Mouse (Mus musculus) ES-E14 (cell line): ENCODE data around the gene Actr2. TPM values are rescaled to one million over a fixed set of nuclear protein-coding genes. Genes with fewer than 3 reads are reported as not detected.
A peak's percentile ranks its signal among the peaks of the same experiment; 100 is the strongest.
"Not testable (repeated sequence)": the region's sequence is repeated elsewhere in the genome, so short reads cannot be mapped to it uniquely, and the experiment has no call there.

Source experiments
- DNase-seq: peaks from one replicate; pipeline ENCODE4 v3.0.0-alpha.2; 2013; ENCODE audit warnings: low read depth, low spot score
- H3K27ac ChIP-seq: 2 replicates; pipeline ENCODE4 v1.5.1; 2012; ENCODE audit warnings: low read depth, mild to moderate bottlenecking, low read length, moderate library complexity, mixed read lengths; ENCODE audit not compliant: poor library complexity, insufficient read depth, severe bottlenecking
- H3K36me3 ChIP-seq: 2 replicates; pipeline ENCODE4 v1.6.1; 2012; ENCODE audit warnings: mild to moderate bottlenecking, low read length, moderate library complexity, mixed read lengths; ENCODE audit not compliant: control insufficient read depth, poor library complexity, insufficient read depth, severe bottlenecking
- H3K4me1 ChIP-seq, 2 experiments: fragments of 150-350 bp in 1 of 2; sonication (generic) in 1 of 2; 2 replicates each; pipeline ENCODE4 v1.6.1; 2012; ENCODE audit warnings: low read length in 2 of 2, mild to moderate bottlenecking in 1 of 2, mixed read lengths in 1 of 2; ENCODE audit not compliant: control insufficient read depth in 2 of 2, insufficient read depth in 2 of 2, poor library complexity in 1 of 2
- H3K4me3 ChIP-seq, 2 experiments: fragments of 150-350 bp in 1 of 2; sonication (generic) in 1 of 2; 2 replicates each; pipeline ENCODE4 v1.5.1; 2012; ENCODE audit warnings: low read length in 2 of 2, low read depth in 1 of 2, mild to moderate bottlenecking in 1 of 2, mixed read lengths in 1 of 2; ENCODE audit not compliant: insufficient read depth in 1 of 2, poor library complexity in 1 of 2, severe bottlenecking in 1 of 2
- H3K9ac ChIP-seq: 2 replicates; pipeline ENCODE4 v1.6.1; 2012; ENCODE audit warnings: low read depth, mild to moderate bottlenecking, low read length, mixed read lengths; ENCODE audit not compliant: poor library complexity, insufficient read depth, severe bottlenecking
- H3K9me3 ChIP-seq: fragments of 150-350 bp; sonication (generic); 2 replicates; pipeline ENCODE4 v1.6.1; 2012; ENCODE audit warnings: low read depth, mild to moderate bottlenecking, low read length; ENCODE audit not compliant: control insufficient read depth, insufficient read depth
- CHD2 ChIP-seq: IDR thresholded peaks from 2 replicates; pipeline ENCODE4 v1.6.1; 2014; ENCODE audit warnings: mild to moderate bottlenecking, low read depth, low read length, inconsistent platforms
- HCFC1 ChIP-seq: IDR thresholded peaks from 2 replicates; pipeline ENCODE4 v1.6.1; 2012; ENCODE audit warnings: low read length, inconsistent platforms, borderline replicate concordance; ENCODE audit not compliant: insufficient read depth
- MAFK ChIP-seq: IDR thresholded peaks from 2 replicates; pipeline ENCODE4 v1.6.1; 2014; ENCODE audit warnings: mild to moderate bottlenecking, low read depth, low read length, inconsistent platforms; ENCODE audit not compliant: insufficient read depth
- ZC3H11A ChIP-seq: IDR thresholded peaks from 2 replicates; pipeline ENCODE4 v1.6.1; 2012; ENCODE audit warnings: low read depth, mild to moderate bottlenecking, inconsistent platforms, low read length, borderline replicate concordance
- ZNF384 ChIP-seq: IDR thresholded peaks from 2 replicates; pipeline ENCODE4 v1.6.1; 2012; ENCODE audit warnings: low read depth, low read length, inconsistent platforms
- in situ Hi-C, 2 experiments: fragments of 600-800 bp; cut with MboI; formaldehyde crosslinking; loops; one replicate each; pipeline ENCODE4 v1.15.1; 2025; ENCODE audit warnings: low sequenced_read_pairs in 2 of 2, inconsistent platforms in 1 of 2; ENCODE audit not compliant: unreplicated experiment in 2 of 2
- total RNA-seq: library from RNA; depleted of rRNA; stranded (reverse); fragments of 300-350 nt; gene quantifications from 2 replicates; pipeline ENCODE4 v1.2.3, GENCODE M21; 2012

Actr2 gene
- total RNA-seq, 1 experiment = 107 TPM

DNA sequence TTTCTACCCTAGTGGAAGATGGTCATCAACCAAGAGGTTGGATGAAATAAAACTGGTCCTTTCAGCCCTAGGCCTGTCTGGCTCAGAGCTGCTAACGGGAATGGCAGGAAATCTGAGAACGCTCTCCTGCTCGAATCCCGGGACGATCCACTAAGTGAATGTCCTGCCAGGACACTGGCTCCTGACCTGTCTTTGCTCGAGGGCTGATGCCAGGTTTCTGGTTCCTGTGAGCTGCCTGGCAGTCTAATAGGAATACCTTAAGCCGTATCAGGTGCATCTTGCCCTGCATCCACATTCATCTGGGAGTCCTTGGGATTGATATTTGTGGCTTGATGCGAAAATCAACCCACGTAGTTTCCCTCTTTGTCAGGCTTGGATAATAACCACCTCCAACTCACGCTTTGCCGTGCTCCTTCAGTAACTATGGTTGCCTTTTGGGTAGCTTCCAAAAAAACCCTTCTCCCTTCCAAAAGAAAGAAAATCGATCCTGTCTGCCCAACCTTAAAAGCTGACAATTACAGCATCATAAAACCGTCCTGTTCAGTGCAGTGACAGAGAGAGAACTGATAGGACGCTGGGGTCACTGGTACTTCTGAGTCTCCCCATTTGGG lies 78.3 kb downstream of the Actr2 start:
- Histone ChIP-seq H3K9ac (no peak overlapping the region), H3K4me1 (peaks cover 0 to 21% of the 10 kb centered on the region in 2 experiments; a peak in 2 of 4 replicates), H3K36me3 (no peaks in the 10 kb centered on the region), H3K27ac (no peak overlapping the region), H3K4me3 (no peak overlapping the region), H3K9me3 (no peaks in the 10 kb centered on the region)
- no peak for DNase-seq
- in situ Hi-C loops = loop anchor here (5.0 to 25.0 kb wide), 4 partner anchors 120 to 447 kb away; no protein-coding TSS in a partner anchor
- no peak for TF ChIP-seq ZC3H11A
- no peak for TF ChIP-seq MAFK
- TF ChIP-seq ZNF384 = no peak
- TF ChIP-seq HCFC1 = no peak
- TF ChIP-seq CHD2 = no peak

- Histone ChIP-seq H3K4me3 (no peak overlapping the region), H3K27ac (no peak overlapping the region), H3K9me3 (no peaks in the 10 kb centered on the region), H3K4me1 (peaks cover 0 to 14% of the 10 kb centered on the region in 2 experiments; a peak in 2 of 4 replicates), H3K9ac (no peak overlapping the region), H3K36me3 (no peaks in the 10 kb centered on the region)
- no peak for DNase-seq
- no peak for TF ChIP-seq ZNF384
- TF ChIP-seq ZC3H11A = no peak
- no peak for TF ChIP-seq HCFC1
- no peak for TF ChIP-seq CHD2
- TF ChIP-seq MAFK = no peak
- in situ Hi-C loops = loop anchor here (5.0 to 25.0 kb wide), 4 partner anchors 119 to 446 kb away; no protein-coding TSS in a partner anchor
Measured at GRCm38 (mm10) chr11:20033541-20034160, 79.1 kb downstream of the Actr2 start.

GRCm38 (mm10) chr11:20031536-20031935 lies 81.2 kb downstream of the Actr2 start:
- Histone ChIP-seq H3K9me3 (no peaks in the 10 kb centered on the region), H3K36me3 (peaks cover 3% of the 10 kb centered on the region; the same call in 1 of the 2 replicates), H3K27ac (no peak overlapping the region), H3K9ac (no peak overlapping the region), H3K4me1 (peaks cover 0 to 17% of the 10 kb centered on the region in 2 experiments; a peak in 2 of 4 replicates), H3K4me3 (no peak overlapping the region)
- in situ Hi-C loops = loop anchor here (5.0 to 25.0 kb wide), 4 partner anchors 117 to 444 kb away; no protein-coding TSS in a partner anchor
- TF ChIP-seq MAFK (no peak), ZNF384 (peak; percentile 2; the same call in 1 of the 2 replicates), HCFC1 (no peak), CHD2 (no peak), ZC3H11A (peak; percentile 95)
- peak; percentile 77 for DNase-seq

DNA sequence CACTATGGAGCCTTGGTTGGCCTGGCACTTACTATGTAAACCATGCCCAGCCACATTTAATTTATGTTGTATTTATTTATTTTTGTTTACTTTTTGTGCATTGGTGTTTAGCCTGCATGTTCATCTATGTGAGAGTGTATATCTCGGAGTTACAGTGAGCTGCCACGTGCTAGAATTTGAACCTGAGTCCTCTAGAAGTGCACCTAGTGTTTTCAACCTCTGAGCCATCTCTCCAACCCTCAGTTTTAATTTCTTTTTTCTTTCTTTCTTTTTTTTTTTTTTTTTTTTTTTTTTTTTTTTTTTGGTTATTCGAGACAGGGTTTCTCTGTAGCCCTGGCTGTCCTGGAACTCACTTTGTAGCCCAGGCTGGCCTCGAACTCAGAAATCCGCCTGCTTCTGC lies 81.7 kb downstream of the Actr2 start:
- peak; percentile 91 for TF ChIP-seq ZNF384
- H3K36me3 ChIP-seq, H3K9ac ChIP-seq, DNase-seq, H3K4me3 ChIP-seq, H3K27ac ChIP-seq, H3K9me3 ChIP-seq: not testable (repeated sequence)
- in situ Hi-C loops = loop anchor here (5.0 to 25.0 kb wide), 4 partner anchors 116 to 444 kb away; no protein-coding TSS in a partner anchor
- H3K4me1 ChIP-seq = peaks cover 0 to 17% of the 10 kb centered on the region in 2 experiments; a peak in 2 of 4 replicates
